Mouse (Mus musculus): ENCODE data around the gene Fgf10.

DNA sequence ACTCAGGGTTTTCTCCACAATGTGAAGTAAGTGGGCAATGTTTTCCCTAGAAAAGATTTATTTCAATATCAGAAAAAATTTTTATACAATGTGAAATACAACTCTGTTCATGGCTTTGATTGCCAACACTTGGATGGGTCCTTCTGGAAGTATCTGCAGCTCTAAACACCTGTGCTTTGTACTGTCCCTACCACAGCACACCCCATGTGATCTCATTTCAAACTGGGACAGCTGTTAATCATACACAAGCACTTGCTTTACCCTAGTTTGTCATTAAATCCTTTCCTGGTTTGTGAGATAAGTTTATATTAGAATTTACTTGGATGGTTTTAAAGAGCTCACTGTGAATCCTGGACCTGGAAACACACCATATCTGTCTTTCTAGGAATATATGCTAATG is 102.6 kb downstream of the Fgf10 start:
- TF ChIP-seq CTCF (IDR thresholded peaks at IDR 0.05; ENCODE audit: low read depth) (no peak), EP300 (IDR thresholded peaks at IDR 0.05; ENCODE audit: low read depth) (no peak)
